8 mouse cellular contexts compared by ENCODE assay signal in genomic region chr1:135731897-135732684, GRCm38 (mm10). TPM values are rescaled to one million over a fixed set of nuclear protein-coding genes. Genes with fewer than 3 reads are reported as not detected.
DNase-seq lines count a peak whose midpoint lies in the region; ATAC-seq and TF ChIP-seq lines count a peak whose summit lies in the region.

No protein-coding gene starts in this region.

- H3K4me2 ChIP-seq in embryonic facial prominence, embryonic 13.5 days, result peak overlapping the region; percentile 83
- peak overlapping the region; percentile 77 for H3K4me2 ChIP-seq in kidney, embryonic 15.5 days

- H3K9ac ChIP-seq in embryonic facial prominence, embryonic 13.5 days, result no peak overlapping the region
- no peak overlapping the region for H3K9ac ChIP-seq in kidney, embryonic 15.5 days

- peak; percentile 88 for ATAC-seq in embryonic facial prominence, embryonic 13.5 days (ENCODE audit: insufficient number of reproducible peaks, insufficient read depth, low FRiP score, low TSS enrichment, low read depth)
- ATAC-seq in kidney, embryonic 15.5 days (replicated peaks; ENCODE audit: low FRiP score), result peak; percentile 62

- DNase-seq in heart, embryonic 10.5 days (ENCODE audit: low spot score), result peak; percentile 92
- DNase-seq in heart, adult 18-20 months, result no peak
- peak; percentile 84 for DNase-seq in mesoderm, embryonic 11.5 days (ENCODE audit: low read depth, low spot score)
- no peak for DNase-seq in cerebellum, adult 2 months
- no peak for DNase-seq in layer of hippocampus, postnatal 36 days
- no peak for DNase-seq in adrenal gland, adult 18-20 months (ENCODE audit: low spot score in 2 of 2)

- H3K36me3 ChIP-seq in heart, embryonic 10.5 days, result peaks cover 11% of the 10 kb centered on the region; the same call in 1 of the 2 replicates
- H3K36me3 ChIP-seq in embryonic facial prominence, embryonic 13.5 days, result 0 out of 2 replicates have a peak, but pooled peaks cover 5% of the 10 kb centered on the region
- H3K36me3 ChIP-seq in kidney, embryonic 15.5 days, result 0 out of 2 replicates have a peak, but pooled peaks cover 4% of the 10 kb centered on the region

- H3K9me3 ChIP-seq in heart, embryonic 10.5 days, result no peaks in the 10 kb centered on the region
- no peaks in the 10 kb centered on the region for H3K9me3 ChIP-seq in embryonic facial prominence, embryonic 13.5 days
- no peaks in the 10 kb centered on the region for H3K9me3 ChIP-seq in kidney, embryonic 15.5 days (replicated peaks)

- TF ChIP-seq CTCF in cerebellum, adult 2 months (IDR thresholded peaks at IDR 0.05; ENCODE audit: borderline replicate concordance, insufficient read depth, low read depth, low read length), result no peak

- H3K27me3 ChIP-seq in heart, embryonic 10.5 days (ENCODE audit: insufficient read depth, poor library complexity, severe bottlenecking), result no peaks in the 10 kb centered on the region
- no peaks in the 10 kb centered on the region for H3K27me3 ChIP-seq in embryonic facial prominence, embryonic 13.5 days
- no peaks in the 10 kb centered on the region for H3K27me3 ChIP-seq in kidney, embryonic 15.5 days
- no peaks in the 10 kb centered on the region for H3K27me3 ChIP-seq in cerebellum, adult 2 months (ENCODE audit: control insufficient read depth, insufficient read depth, low read length)

- TF ChIP-seq POLR2A in cerebellum, adult 2 months (IDR thresholded peaks at IDR 0.05; ENCODE audit: borderline replicate concordance, insufficient read depth, low read length), result no peak

- peaks cover 86% of the 10 kb centered on the region for H3K4me1 ChIP-seq in heart, embryonic 10.5 days
- peaks cover 75% of the 10 kb centered on the region for H3K4me1 ChIP-seq in embryonic facial prominence, embryonic 13.5 days
- H3K4me1 ChIP-seq in kidney, embryonic 15.5 days, result peaks cover 78% of the 10 kb centered on the region
- no peaks in the 10 kb centered on the region for H3K4me1 ChIP-seq in cerebellum, adult 2 months (ENCODE audit: control insufficient read depth, insufficient read depth, low read length)

- 26% methylated on average over 11 of the region's 11 CpGs for WGBS in heart, embryonic 10.5 days
- WGBS in embryonic facial prominence, embryonic 13.5 days, result 6% methylated on average over 11 of the region's 11 CpGs
- WGBS in kidney, embryonic 15.5 days, result 23% methylated on average over 11 of the region's 11 CpGs
- 50% methylated on average over 11 of the region's 11 CpGs for WGBS in cerebellum, adult 2 months

- peak overlapping the region; percentile 90 for H3K27ac ChIP-seq in heart, embryonic 10.5 days
- H3K27ac ChIP-seq in embryonic facial prominence, embryonic 13.5 days, result peak overlapping the region; percentile 94
- peak overlapping the region; percentile 93 for H3K27ac ChIP-seq in kidney, embryonic 15.5 days
- H3K27ac ChIP-seq in cerebellum, adult 2 months (ENCODE audit: insufficient read depth, low read length), result no peak overlapping the region

- H3K4me3 ChIP-seq in heart, embryonic 10.5 days, result peak overlapping the region; percentile 82
- peak overlapping the region; percentile 19 for H3K4me3 ChIP-seq in embryonic facial prominence, embryonic 13.5 days
- H3K4me3 ChIP-seq in kidney, embryonic 15.5 days (replicated peaks), result peak overlapping the region; percentile 67; the same call in 1 of the 2 replicates
- no peak overlapping the region for H3K4me3 ChIP-seq in cerebellum, adult 2 months (replicated peaks; ENCODE audit: insufficient read depth, low read depth, low read length)

RNA-seq across cellular contexts. Expression of gene Csrp1, which starts 12.2 kb away (rescaled TPM):
- 202 and 238 TPM in 2 replicates for polyA plus RNA-seq in heart, embryonic 10.5 days (2016; fragmentation: Nextera tagmentation; extraction: Ambion mirVana)
- total RNA-seq in heart, adult 18-20 months (2021), result 10 to 100 TPM; 47.0 to 51.1 TPM
- 77.0 and 79.3 TPM in 2 replicates for polyA plus RNA-seq in embryonic facial prominence, embryonic 13.5 days (2015; fragmentation: Nextera tagmentation; extraction: Ambion mirVana)
- polyA plus RNA-seq in kidney, embryonic 15.5 days (2015; fragmentation: Nextera tagmentation; extraction: Ambion mirVana), result 119 and 137 TPM in 2 replicates
- 364 and 434 TPM in 2 replicates for polyA plus RNA-seq in cerebellum, adult 2 months (2012; rRNA removed)
- 100 to 1,000 TPM; 211 to 220 TPM for total RNA-seq in layer of hippocampus, postnatal 36 days (2021)
- total RNA-seq in adrenal gland, adult 18-20 months (2021), result 100 to 1,000 TPM in 1 of 2 experiments, 10 to 100 TPM in 1; 63.7 to 118 TPM

RNA-seq across cellular contexts. Expression of gene Phlda3, which starts 33.8 kb away (rescaled TPM):
- polyA plus RNA-seq in heart, embryonic 10.5 days (2016; fragmentation: Nextera tagmentation; extraction: Ambion mirVana), result 63.2 and 65.3 TPM in 2 replicates
- 10 to 100 TPM; 11.0 to 11.7 TPM for total RNA-seq in heart, adult 18-20 months (2021)
- polyA plus RNA-seq in embryonic facial prominence, embryonic 13.5 days (2015; fragmentation: Nextera tagmentation; extraction: Ambion mirVana), result 78.0 and 85.6 TPM in 2 replicates
- 79.5 and 86.2 TPM in 2 replicates for polyA plus RNA-seq in kidney, embryonic 15.5 days (2015; fragmentation: Nextera tagmentation; extraction: Ambion mirVana)
- polyA plus RNA-seq in cerebellum, adult 2 months (2012; rRNA removed), result 72.7 and 93.0 TPM in 2 replicates
- 10 to 100 TPM; 14.0 to 16.6 TPM for total RNA-seq in layer of hippocampus, postnatal 36 days (2021)
- total RNA-seq in adrenal gland, adult 18-20 months (2021), result 100 to 1,000 TPM in 1 of 2 experiments, 10 to 100 TPM in 1; 35.0 to 166 TPM

RNA-seq across cellular contexts. Expression of gene Tnni1, which starts 47.1 kb away (rescaled TPM):
- 2,290 and 3,821 TPM in 2 replicates for polyA plus RNA-seq in heart, embryonic 10.5 days (2016; fragmentation: Nextera tagmentation; extraction: Ambion mirVana)
- total RNA-seq in heart, adult 18-20 months (2021), result 1 to 10 TPM; 1.5 to 1.7 TPM
- polyA plus RNA-seq in embryonic facial prominence, embryonic 13.5 days (2015; fragmentation: Nextera tagmentation; extraction: Ambion mirVana), result 28.9 and 33.8 TPM in 2 replicates
- 36.1 and 56.2 TPM in 2 replicates for polyA plus RNA-seq in kidney, embryonic 15.5 days (2015; fragmentation: Nextera tagmentation; extraction: Ambion mirVana)
- polyA plus RNA-seq in cerebellum, adult 2 months (2012; rRNA removed), result 22.1 and 25.9 TPM in 2 replicates
- 1 to 10 TPM; 2.1 to 3.5 TPM for total RNA-seq in layer of hippocampus, postnatal 36 days (2021)
- under 1 TPM in 1 of 2 experiments, not detected in 1; 0.26 TPM for total RNA-seq in adrenal gland, adult 18-20 months (2021)

Comparison
In these comparisons a context has a peak if more than half of its experiments do, and no peak if none do; other contexts are left out.
1. DNase-seq: peak in heart, embryonic 10.5 days (single experiment) and mesoderm, embryonic 11.5 days (single experiment); none in heart, adult 18-20 months (0 of 2), cerebellum, adult 2 months (0 of 2), layer of hippocampus, postnatal 36 days (0 of 2) and adrenal gland, adult 18-20 months (0 of 2).
2. RNA of gene Tnni1, which starts 47.1 kb away (polyA plus RNA-seq): 2,290 to 3,821 TPM in heart, embryonic 10.5 days; 36.1 to 56.2 TPM in kidney, embryonic 15.5 days, 28.9 to 33.8 TPM in embryonic facial prominence, embryonic 13.5 days and 22.1 to 25.9 TPM in cerebellum, adult 2 months; every median in the first group is over 10 times any median in the second.